Mouse (Mus musculus) megakaryocyte, adult 5-6 weeks (primary cell): Measurements from ENCODE around the gene Lpo. TPM values are rescaled to one million over a fixed set of nuclear protein-coding genes. Genes with fewer than 3 reads are reported as not detected.
A peak's percentile ranks its signal among the peaks of the same experiment; 100 is the strongest.
"Not testable (repeated sequence)": the region's sequence is repeated elsewhere in the genome, so short reads cannot be mapped to it uniquely, and the experiment has no call there.

Experiments used
- ATAC-seq: 2 replicates; pipeline ENCODE4 v1.8.0; 2016; ENCODE audit warnings: mild to moderate bottlenecking, inconsistent platforms; ENCODE audit not compliant: poor library complexity, severe bottlenecking
- total RNA-seq, 2 experiments: library from RNA; stranded (forward) in 1 of 2; stranded (reverse) in 1 of 2; fragments of 153-499, 151-499 nt in 1 of 2; fragments of 221-1000, 200-1000 nt in 1 of 2; gene quantifications; 2 replicates each; pipeline versions ENCODE4 v1.2.3 to v1.2.4; 2015 to 2017

Gene Lpo
- total RNA-seq (2015) (not detected in 2 replicates), total RNA-seq (2017) (not detected in 2 replicates)

DNA sequence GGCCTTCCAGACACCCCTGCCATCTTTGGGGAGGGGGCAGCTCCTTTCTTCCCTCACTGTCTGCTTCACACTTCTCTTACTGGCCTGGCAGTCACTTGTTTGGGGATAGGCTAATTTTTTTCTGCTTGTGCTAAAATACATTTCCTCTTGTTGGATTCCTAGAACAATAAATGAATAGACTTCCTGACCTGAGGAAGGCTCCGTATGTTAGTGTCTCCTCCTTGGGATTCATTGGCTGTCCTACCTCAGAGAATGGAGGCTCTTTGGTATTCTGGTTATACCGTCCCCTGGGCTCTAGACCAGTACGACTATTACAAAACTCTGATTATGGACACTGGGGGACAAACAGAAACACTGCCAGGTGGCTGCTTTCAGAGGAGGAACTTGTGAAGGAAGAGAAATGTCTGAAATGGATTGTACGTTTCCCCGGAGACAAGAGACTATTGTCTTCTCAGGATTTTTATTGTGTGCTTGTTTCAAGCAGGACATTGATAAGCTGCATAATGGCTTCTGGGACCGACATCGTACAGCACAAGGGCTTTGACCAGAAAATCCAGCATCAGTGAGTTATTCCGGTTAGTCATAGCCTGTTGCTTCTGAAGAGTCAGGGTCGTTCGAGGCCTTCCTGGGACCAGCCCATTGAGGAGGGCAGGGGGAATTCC lies at the start of gene Lpo:
Gene Lpo (minus strand): TSS at position 51 of the 662 bp plus-strand sequence.
- ATAC-seq = no peak

GRCm38 (mm10) chr11:87875436-87875835 lies 47.3 kb upstream of the Lpo start, which contains the start of gene Epx:
Gene Epx (minus strand): TSS chr11:87875536.
- ATAC-seq = no peak

GRCm38 (mm10) chr11:87871766-87872165 lies 43.7 kb upstream of the Lpo start:
- ATAC-seq = no peak

- ATAC-seq = no peak
These were observed 42.0 kb upstream of the Lpo start for GRCm38 (mm10) chr11:87870096-87870495.

DNA sequence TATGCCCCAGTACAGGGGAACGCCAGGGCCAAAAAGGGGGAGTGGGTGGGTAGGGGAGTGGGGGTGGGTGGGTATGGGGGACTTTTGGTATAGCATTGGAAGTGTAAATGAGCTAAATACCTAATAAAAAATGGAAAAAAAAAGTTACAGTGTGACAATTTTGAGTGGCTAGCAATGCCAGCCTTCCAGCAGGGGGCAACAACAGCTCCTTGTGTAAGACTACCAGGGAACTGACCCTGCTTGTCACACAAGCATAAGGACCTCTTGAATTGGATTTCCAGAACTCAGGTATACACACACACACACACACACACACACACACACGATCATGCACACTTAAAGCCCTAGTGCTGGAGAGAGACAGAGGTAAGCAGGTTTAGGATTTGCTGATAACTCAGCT lies 38.8 kb upstream of the Lpo start:
- not testable (repeated sequence) for ATAC-seq

DNA sequence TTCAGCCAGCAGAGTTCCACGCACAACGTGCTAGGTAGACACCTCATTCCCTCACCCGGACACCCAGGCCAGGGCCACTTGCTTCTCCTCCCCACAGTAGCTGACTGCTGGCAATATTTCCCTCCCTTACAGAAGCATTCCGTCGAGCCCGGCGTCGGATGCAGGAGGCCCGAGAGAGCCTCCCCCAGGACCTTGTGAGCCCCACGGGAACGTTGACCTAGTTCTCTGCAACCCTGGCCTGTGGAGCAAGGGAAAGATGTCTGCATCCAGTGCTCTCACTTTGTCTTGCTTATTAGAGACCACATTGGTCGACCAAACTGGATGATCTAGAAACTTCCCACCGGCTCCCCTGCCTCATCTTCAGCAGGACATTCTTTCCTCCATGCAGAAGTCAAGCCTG lies 34.7 kb upstream of the Lpo start:
- no peak for ATAC-seq

- no peak for ATAC-seq
These were observed 32.3 kb upstream of the Lpo start for GRCm38 (mm10) chr11:87860426-87860825.

GRCm38 (mm10) chr11:87859273-87859672 lies 31.2 kb upstream of the Lpo start:
- ATAC-seq = no peak

- no peak for ATAC-seq
These were observed 26.5 kb upstream of the Lpo start for GRCm38 (mm10) chr11:87854550-87854949.

GRCm38 (mm10) chr11:87853597-87853954 lies 25.5 kb upstream of the Lpo start:
- no peak for ATAC-seq

GRCm38 (mm10) chr11:87852690-87853596 lies 24.9 kb upstream of the Lpo start, which contains the start of gene Mks1:
Gene Mks1 (plus strand): TSS chr11:87853215.
- ATAC-seq = peak; percentile 99

GRCm38 (mm10) chr11:87847884-87848283 lies 19.8 kb upstream of the Lpo start:
- ATAC-seq = no peak

DNA sequence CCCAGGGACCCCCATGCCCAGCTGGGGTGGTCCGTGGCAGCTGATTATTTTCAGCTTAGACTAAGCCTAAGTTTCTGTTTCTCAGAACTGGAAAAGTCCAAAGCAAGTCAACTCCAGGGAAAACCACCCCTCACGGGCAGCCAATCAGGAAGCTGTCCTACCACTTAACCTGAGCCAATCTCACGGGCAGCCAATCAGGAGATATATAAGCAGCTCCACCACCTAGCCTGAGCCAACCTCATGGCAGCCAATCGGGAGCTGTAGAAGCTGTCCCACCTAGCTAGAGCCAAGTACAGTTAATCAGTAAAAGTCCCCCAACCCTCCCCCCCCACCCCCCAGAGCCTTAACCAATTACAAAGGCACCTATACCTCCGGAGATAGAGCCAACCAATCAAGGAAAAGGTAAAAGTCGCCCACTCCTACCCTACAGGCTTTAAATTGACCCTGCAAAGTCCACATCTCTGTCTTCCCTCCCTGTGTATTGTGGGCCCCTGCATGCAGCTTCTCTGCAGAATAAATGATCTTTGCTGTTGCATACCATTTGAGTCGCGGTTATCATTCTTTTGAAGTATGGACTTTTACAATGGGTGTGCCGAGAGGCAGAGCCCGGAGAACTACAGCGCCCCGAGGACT lies 19.0 kb upstream of the Lpo start:
- ATAC-seq = no peak

- ATAC-seq = no peak
These were observed 13.3 kb upstream of the Lpo start for GRCm38 (mm10) chr11:87841436-87841835.

DNA sequence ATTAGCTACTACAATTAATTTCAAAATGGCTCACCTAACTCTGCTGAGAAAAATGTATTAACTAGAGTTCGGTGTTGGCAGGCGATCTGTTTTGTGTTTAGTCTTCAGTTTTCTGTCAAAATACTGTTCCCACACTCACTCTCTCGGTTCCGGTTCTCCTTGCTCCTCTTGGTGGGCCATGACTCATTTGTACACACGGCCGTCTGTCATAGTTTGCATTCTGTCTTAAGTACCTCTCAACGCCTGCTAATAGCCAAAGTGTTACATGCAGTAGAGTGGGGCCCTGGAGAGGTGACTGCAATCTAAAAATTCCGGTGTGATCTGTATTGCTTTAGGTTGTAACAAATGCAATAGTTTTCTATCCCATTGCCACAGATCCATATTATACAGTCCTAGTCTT lies 12.6 kb upstream of the Lpo start:
- no peak for ATAC-seq

- no peak for ATAC-seq
These were observed 6.6 kb downstream of the Lpo start for GRCm38 (mm10) chr11:87821502-87821901.

GRCm38 (mm10) chr11:87817443-87817773 lies 10.7 kb downstream of the Lpo start:
- ATAC-seq = no peak

- peak; percentile 74 for ATAC-seq
These were observed 11.2 kb downstream of the Lpo start for GRCm38 (mm10) chr11:87816707-87817442.

- ATAC-seq = no peak
These were observed 13.3 kb downstream of the Lpo start for GRCm38 (mm10) chr11:87814831-87815230.

- ATAC-seq = peak; percentile 62
These were observed 16.7 kb downstream of the Lpo start for GRCm38 (mm10) chr11:87811396-87811795.

DNA sequence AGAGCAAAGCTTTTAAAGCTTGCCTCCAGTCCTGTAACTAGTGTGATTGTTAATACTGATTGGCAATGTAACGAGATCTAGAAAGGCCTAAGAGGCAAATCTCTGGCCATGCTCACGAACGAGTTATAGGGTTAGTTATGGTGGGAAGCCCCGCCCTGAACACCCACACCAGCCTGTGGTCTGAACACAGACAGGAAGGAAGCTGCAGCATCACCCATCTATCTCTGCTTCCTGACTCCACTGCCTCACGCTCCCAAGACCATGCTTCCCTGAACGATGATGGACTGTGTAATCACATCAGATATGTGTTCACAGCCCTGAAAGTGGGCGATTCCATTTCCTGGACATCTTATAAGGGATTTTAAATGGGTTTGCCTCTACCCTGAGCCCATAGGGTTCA lies 19.9 kb downstream of the Lpo start:
- peak; percentile 77 for ATAC-seq
